Mouse (Mus musculus) MEL (cell line): ENCODE data around the gene Zfp810.

Experiments used
- CTCF ChIP-seq, 3 experiments: IDR thresholded peaks in 2 of 3; conservative IDR thresholded peaks in 1 of 3; 2 replicates each; pipeline ENCODE4 v1.5.1; 2011 to 2012; ENCODE audit warnings: low read length in 3 of 3, low read depth in 2 of 3, mild to moderate bottlenecking in 2 of 3, improper control_type of control experiment in 1 of 3, inconsistent platforms in 1 of 3, mixed read lengths in 1 of 3, moderate library complexity in 1 of 3; ENCODE audit not compliant: control insufficient read depth in 1 of 3, insufficient read depth in 1 of 3, poor library complexity in 1 of 3, severe bottlenecking in 1 of 3
- E2F4 ChIP-seq: IDR thresholded peaks from 2 replicates; pipeline ENCODE4 v1.6.1; 2011; ENCODE audit warnings: low read depth, low read length, improper control_type of control experiment, borderline replicate concordance
- ETS1 ChIP-seq: IDR thresholded peaks from 2 replicates; pipeline ENCODE4 v1.6.1; 2012; ENCODE audit warnings: low read depth, mild to moderate bottlenecking, inconsistent platforms, low read length, improper control_type of control experiment, moderate library complexity
- GATA1 ChIP-seq: IDR thresholded peaks from 2 replicates; pipeline ENCODE4 v1.6.1; 2011; ENCODE audit warnings: low read depth, low read length, improper control_type of control experiment
- KAT2A ChIP-seq: conservative IDR thresholded peaks from 2 replicates; pipeline ENCODE4 v1.6.1; 2012; ENCODE audit warnings: low read depth, low read length, improper control_type of control experiment, inconsistent platforms
- POLR2A ChIP-seq, 2 experiments: IDR thresholded peaks; 2 replicates each; pipeline ENCODE4 v1.6.1; 2011 to 2012; ENCODE audit warnings: low read length in 2 of 2, mild to moderate bottlenecking in 2 of 2, control low read depth in 1 of 2, improper control_type of control experiment in 1 of 2, low read depth in 1 of 2, moderate library complexity in 1 of 2; ENCODE audit not compliant: control insufficient read depth in 1 of 2, insufficient read depth in 1 of 2, poor library complexity in 1 of 2
- POLR2AphosphoS2 ChIP-seq: IDR thresholded peaks from 2 replicates; pipeline ENCODE4 v1.6.1; 2011; ENCODE audit warnings: low read length, improper control_type of control experiment
- TAL1 ChIP-seq: IDR thresholded peaks from 2 replicates; pipeline ENCODE4 v1.6.1; 2012; ENCODE audit warnings: mild to moderate bottlenecking, inconsistent platforms, low read length, moderate library complexity, mixed read lengths
- USF1 ChIP-seq: IDR thresholded peaks from 2 replicates; pipeline ENCODE4 v1.6.1; 2014; ENCODE audit warnings: low read depth, mild to moderate bottlenecking, inconsistent platforms, low read length, improper control_type of control experiment, moderate library complexity

DNA sequence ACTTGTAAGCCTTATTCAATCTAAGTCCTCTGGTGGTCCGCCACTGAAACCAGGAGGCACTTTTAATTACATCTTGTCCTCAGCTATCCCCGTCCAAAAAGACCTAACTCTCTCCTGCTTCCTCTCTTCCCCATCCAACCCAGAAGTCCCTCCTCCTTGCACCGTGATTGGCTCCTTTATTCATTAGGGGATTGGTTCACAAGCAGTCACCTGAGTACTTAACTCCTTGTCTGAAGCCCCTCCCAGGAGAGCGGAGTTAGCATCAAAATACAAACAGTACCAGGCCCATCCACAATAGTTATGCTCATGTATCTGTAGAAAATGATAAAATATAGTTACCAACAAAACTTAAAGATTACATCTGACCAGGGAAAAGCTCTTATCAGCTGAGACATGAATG lies 67.4 kb downstream of the Zfp810 start:
- TF ChIP-seq POLR2A (IDR thresholded peaks at IDR 0.05; ENCODE audit: control insufficient read depth in 1 of 2, insufficient read depth in 1 of 2, low read depth in 1 of 2, low read length in 2 of 2, poor library complexity in 1 of 2) (no peak), TAL1 (no peak), GATA1 (no peak), USF1 (no peak), CTCF (IDR thresholded peaks at IDR 0.05 in 2 of 3, conservative IDR thresholded peaks at IDR 0.05 in 1 of 3; ENCODE audit: control insufficient read depth in 1 of 3, insufficient read depth in 1 of 3, low read depth in 2 of 3, low read length in 3 of 3, poor library complexity in 1 of 3, severe bottlenecking in 1 of 3) (no peak), ETS1 (no peak), KAT2A (no peak; the same call in 1 of the 2 replicates), E2F4 (no peak), POLR2AphosphoS2 (no peak)
